Mouse (Mus musculus) liver, embryonic 14.5 days (tissue): ENCODE measurements around the gene Rbbp5.

Experiments
- CTCF ChIP-seq: IDR thresholded peaks from 2 replicates; pipeline ENCODE4 v1.5.1; 2016; ENCODE audit warnings: antibody characterized with exemption, low read depth, control low read depth
- EP300 ChIP-seq: IDR thresholded peaks from 2 replicates; pipeline ENCODE4 v1.6.1; 2016; ENCODE audit warnings: antibody characterized with exemption, low read depth

GRCm38 (mm10) chr1:132516776-132517175 lies 39.6 kb downstream of the Rbbp5 start:
- TF ChIP-seq CTCF (no peak), EP300 (no peak)
